8 mouse cellular contexts compared by ENCODE assay signal in the genomic region with DNA sequence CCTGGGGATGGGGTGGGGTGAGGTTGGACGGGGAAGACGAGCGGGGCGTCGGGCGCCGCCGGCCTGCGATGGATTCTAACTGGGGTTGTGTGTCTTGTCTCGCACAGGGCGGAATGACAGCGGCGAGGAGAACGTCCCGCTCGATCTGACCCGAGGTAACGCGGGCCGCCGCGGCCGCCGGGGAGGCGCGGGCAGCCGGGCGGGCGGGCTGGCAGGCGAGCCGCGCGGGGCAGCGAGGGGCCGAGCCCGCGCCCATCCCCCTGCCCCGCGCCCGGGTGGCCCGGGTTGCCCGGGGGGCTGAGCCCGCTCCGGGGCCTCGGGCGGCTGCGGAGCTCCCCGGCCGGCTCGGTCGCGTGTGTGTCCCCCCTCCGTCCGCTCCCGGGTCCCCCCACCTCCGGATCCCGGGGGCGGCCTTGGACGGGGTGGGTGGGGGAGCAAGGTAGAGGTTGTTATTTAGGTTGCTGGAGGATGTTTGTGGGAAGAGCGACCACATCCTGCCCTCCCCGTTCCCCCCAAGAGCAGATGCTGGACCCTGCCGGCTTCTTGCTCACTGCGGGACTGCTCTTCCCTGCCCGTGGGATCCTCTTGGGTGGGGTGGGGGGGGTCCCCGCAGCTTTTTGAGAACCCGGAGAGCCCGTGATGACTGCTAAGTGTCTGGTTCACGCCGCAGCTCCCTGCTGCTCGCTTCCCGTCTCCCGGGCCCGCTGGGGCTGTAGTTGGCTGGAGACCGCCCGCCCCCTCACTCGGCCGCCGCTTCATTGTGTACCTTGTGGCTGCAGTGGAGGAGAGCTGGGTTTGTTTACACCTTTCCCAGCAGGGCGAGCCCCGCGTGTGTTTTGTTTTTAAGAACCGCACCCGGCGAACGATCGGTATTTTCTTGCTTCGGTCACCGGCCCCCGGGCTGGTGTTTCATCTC. TPM values are rescaled to one million over a fixed set of nuclear protein-coding genes. Genes with fewer than 3 reads are reported as not detected.
DNase-seq lines count a peak whose midpoint lies in the region; ATAC-seq and TF ChIP-seq lines count a peak whose summit lies in the region.

No protein-coding gene starts in this region.

- peak overlapping the region; percentile 95 for H3K4me3 ChIP-seq in intestine, embryonic 14.5 days (ENCODE audit: low read depth, low read length)
- peak overlapping the region; percentile 85 to 95 for H3K4me3 ChIP-seq in liver, embryonic 14.5 days (ENCODE audit: insufficient read depth in 1 of 2, low read depth in 2 of 2, low read length in 2 of 2)
- peak overlapping the region; percentile 88 for H3K4me3 ChIP-seq in stomach, postnatal 0 days (ENCODE audit: low read depth, low read length)

- TF ChIP-seq CTCF in liver, embryonic 14.5 days (IDR thresholded peaks at IDR 0.05; ENCODE audit: low read depth): no peak
- no peak for TF ChIP-seq CTCF in stomach, postnatal 0 days (IDR thresholded peaks at IDR 0.05; ENCODE audit: low read depth)

- peak; percentile 60 for ATAC-seq in frontal cortex, adult (ENCODE audit: low TSS enrichment)
- ATAC-seq in intestine, embryonic 14.5 days (replicated peaks; ENCODE audit: low FRiP score, low TSS enrichment, low read depth): peak; percentile 83
- ATAC-seq in liver, embryonic 14.5 days (ENCODE audit: insufficient read depth): peak; percentile 47
- peak; percentile 75 for ATAC-seq in stomach, postnatal 0 days (ENCODE audit: low FRiP score, low TSS enrichment)

- H3K4me1 ChIP-seq in intestine, embryonic 14.5 days (replicated peaks; ENCODE audit: control insufficient read depth, insufficient read depth, low read length): peaks cover 28% of the 10 kb centered on the region; the same call in 1 of the 2 replicates
- peaks cover 37 to 47% of the 10 kb centered on the region in 2 experiments for H3K4me1 ChIP-seq in liver, embryonic 14.5 days (replicated peaks; ENCODE audit: control insufficient read depth in 2 of 2, insufficient read depth in 2 of 2, low read length in 1 of 2)
- peaks cover 3% of the 10 kb centered on the region; the same call in 1 of the 2 replicates for H3K4me1 ChIP-seq in stomach, postnatal 0 days (replicated peaks; ENCODE audit: control insufficient read depth, insufficient read depth)

- WGBS in intestine, embryonic 14.5 days: under 1% methylated on average over 57 of the region's 89 CpGs
- under 1% methylated on average over 86 of the region's 89 CpGs for WGBS in liver, embryonic 14.5 days (ENCODE audit: insufficient replicate concordance)
- WGBS in stomach, postnatal 0 days: under 1% methylated on average over 62 of the region's 89 CpGs

- DNase-seq in left cerebral cortex, adult 18-20 months (ENCODE audit: low spot score in 2 of 2): peak; percentile 47 to 57
- DNase-seq in left cerebral cortex, adult 11 months (ENCODE audit: low spot score): no peak
- peak; percentile 65 for DNase-seq in cerebellum, adult 9-11 months
- DNase-seq in intestine, embryonic 14.5 days (ENCODE audit: low spot score): peak; percentile 74
- DNase-seq in liver, embryonic 14.5 days (ENCODE audit: low read depth in 3 of 3, low spot score in 3 of 3): peak in 1 of 3 experiments; percentile 43
- DNase-seq in neural tube, embryonic 10.5 days (ENCODE audit: extremely low spot score, low spot score): peak; percentile 71
- DNase-seq in stomach, postnatal 0 days (ENCODE audit: low spot score): peak; percentile 66

- H3K9me3 ChIP-seq in intestine, embryonic 14.5 days (ENCODE audit: control insufficient read depth, low read length): no peaks in the 10 kb centered on the region
- no peaks in the 10 kb centered on the region for H3K9me3 ChIP-seq in liver, embryonic 14.5 days (ENCODE audit: control insufficient read depth, low read length)
- H3K9me3 ChIP-seq in stomach, postnatal 0 days (ENCODE audit: control insufficient read depth, low read length): no peaks in the 10 kb centered on the region

- peak overlapping the region; percentile 95 for H3K9ac ChIP-seq in intestine, embryonic 14.5 days (ENCODE audit: low read length)
- H3K9ac ChIP-seq in liver, embryonic 14.5 days (replicated peaks): peak overlapping the region; percentile 94
- H3K9ac ChIP-seq in stomach, postnatal 0 days (ENCODE audit: low read length): peak overlapping the region; percentile 99

- peak overlapping the region; percentile 96 for H3K27ac ChIP-seq in intestine, embryonic 14.5 days (ENCODE audit: low read depth)
- peak overlapping the region; percentile 88 for H3K27ac ChIP-seq in liver, embryonic 14.5 days
- peak overlapping the region; percentile 97 for H3K27ac ChIP-seq in stomach, postnatal 0 days (replicated peaks)

- H3K36me3 ChIP-seq in intestine, embryonic 14.5 days (ENCODE audit: control insufficient read depth, insufficient read depth, low read length): no peaks in the 10 kb centered on the region
- H3K36me3 ChIP-seq in liver, embryonic 14.5 days (replicated peaks; ENCODE audit: control insufficient read depth, insufficient read depth, low read depth): no peaks in the 10 kb centered on the region
- H3K36me3 ChIP-seq in stomach, postnatal 0 days (ENCODE audit: control insufficient read depth, insufficient read depth, low read length): no peaks in the 10 kb centered on the region

- no peak for TF ChIP-seq EP300 in liver, embryonic 14.5 days (IDR thresholded peaks at IDR 0.05; ENCODE audit: low read depth)
- no peak for TF ChIP-seq EP300 in stomach, postnatal 0 days (optimal IDR thresholded peaks at IDR 0.05)

- peak overlapping the region; percentile 78 for H3K4me2 ChIP-seq in intestine, embryonic 14.5 days (ENCODE audit: low read length)
- peak overlapping the region; percentile 78 for H3K4me2 ChIP-seq in liver, embryonic 14.5 days (ENCODE audit: low read depth)
- peak overlapping the region; percentile 96 for H3K4me2 ChIP-seq in stomach, postnatal 0 days (replicated peaks; ENCODE audit: low read depth)

- H3K27me3 ChIP-seq in intestine, embryonic 14.5 days (replicated peaks; ENCODE audit: control insufficient read depth, insufficient read depth, low read length): peaks cover 3% of the 10 kb centered on the region; the same call in 1 of the 2 replicates
- H3K27me3 ChIP-seq in liver, embryonic 14.5 days (ENCODE audit: control insufficient read depth, insufficient read depth, low read length): no peaks in the 10 kb centered on the region
- no peaks in the 10 kb centered on the region for H3K27me3 ChIP-seq in stomach, postnatal 0 days (ENCODE audit: control insufficient read depth, insufficient read depth, low read length)

RNA-seq across cellular contexts. Expression of gene Rictor, which starts 0.6 kb away (rescaled TPM):
- 10 to 100 TPM; 41.4 to 44.1 TPM for total RNA-seq in left cerebral cortex, adult 18-20 months (2021)
- polyA plus RNA-seq in intestine, embryonic 14.5 days (2014; fragmentation: Nextera tagmentation; extraction: Ambion mirVana): 41.1 and 43.8 TPM in 2 replicates
- polyA plus RNA-seq in liver, embryonic 14.5 days (2012; rRNA removed): 3.3 and 4.4 TPM in 2 replicates
- 12.7 and 14.2 TPM in 2 replicates for polyA plus RNA-seq in liver, embryonic 14.5 days (2014; fragmentation: Nextera tagmentation; extraction: Ambion mirVana)
- 17.1 and 18.1 TPM in 2 replicates for polyA plus RNA-seq in stomach, postnatal 0 days (2015; fragmentation: Nextera tagmentation; extraction: Ambion mirVana)
